22 mouse cellular contexts compared by ENCODE assay signal in the genomic region with DNA sequence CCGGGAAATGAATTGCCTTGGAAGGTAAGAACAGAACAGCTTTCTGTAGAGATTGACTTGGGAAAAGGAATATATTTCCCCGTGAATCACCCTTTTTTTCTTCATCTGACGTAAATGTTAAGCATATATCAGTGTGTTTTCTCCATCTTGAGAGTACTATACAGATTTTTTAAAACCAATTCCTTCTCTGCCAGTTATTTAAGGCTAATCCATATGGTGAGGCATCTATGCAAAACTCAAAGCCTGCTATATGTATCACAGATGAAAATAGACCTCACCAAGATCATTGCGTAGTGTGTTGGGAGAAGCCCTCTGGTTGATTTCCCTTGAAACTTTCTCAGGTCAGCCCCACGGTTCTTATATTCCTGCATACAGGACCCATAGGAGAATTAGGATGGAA. TPM values are rescaled to one million over a fixed set of nuclear protein-coding genes. Genes with fewer than 3 reads are reported as not detected.
"Had no signal": no experiment of that assay in that cellular context is flagged by ENCODE, and none has a peak within 500 bp of the region (broad histone marks: within the 10 kb centered on the region; RNA-seq: fewer than 3 reads in every experiment).

No protein-coding gene starts in this region.

- ATAC-seq: liver, embryonic 12.5 days; liver, postnatal 0 days; lung, postnatal 0 days; midbrain, embryonic 13.5 days; midbrain, embryonic 15.5 days; midbrain, embryonic 16.5 days had no signal

- DNase-seq: left cerebral cortex, postnatal 4 days; liver; liver, embryonic 13.5 days; liver, postnatal 0 days; lung, adult 18-20 months; lung, adult 2 months; lung, embryonic 14.5 days; lung, postnatal 10 days; lung, postnatal 14 days; lung, postnatal 36 days; lung, postnatal 4 days; midbrain, embryonic 14.5 days had no signal

RNA-seq across cellular contexts. Expression of a gene that starts 32.6 kb away (rescaled TPM):
- total RNA-seq: liver, adult 2 months; megakaryocyte progenitor cell, adult 5-6 weeks; megakaryocyte, adult 5-6 weeks; megakaryocyte-erythroid progenitor cell, adult 5-6 weeks; monocyte, adult 5-6 weeks had no signal
